Mouse (Mus musculus): ENCODE results near the gene Cx3cl1. TPM values are rescaled to one million over a fixed set of nuclear protein-coding genes. Genes with fewer than 3 reads are reported as not detected.

The Cx3cl1 gene
- polyA plus RNA-seq (2015; fragmentation: Illumina TruSeq; extraction: RNeasy Lipid Tissue Mini Kit (QIAGEN cat#74804); ENCODE audit: low read depth, low replicate concordance): 480 TPM

GRCm38 (mm10) chr8:94771941-94772670 is at the start of gene Cx3cl1:
Gene Cx3cl1, plus strand, starts transcription at chr8:94772009.

GRCm38 (mm10) chr8:94745476-94746184 is 26.2 kb upstream of the Cx3cl1 start, which contains the start of gene Ccl22:
Gene Ccl22, plus strand, starts transcription at chr8:94745590.

GRCm38 (mm10) chr8:94810153-94810552 is 38.3 kb downstream of the Cx3cl1 start, which contains the start of gene Ccl17:
Gene Ccl17, plus strand, starts transcription at chr8:94810453.

Other genes with a start within 250 kb of the Cx3cl1 start
- gene Cpne2, start 239.0 kb upstream of the Cx3cl1 start, polyA plus RNA-seq (2015; fragmentation: Illumina TruSeq; extraction: RNeasy Lipid Tissue Mini Kit (QIAGEN cat#74804); ENCODE audit: low read depth, low replicate concordance): 19.2 TPM
- 17.8 TPM for gene Rspry1, start 170.1 kb upstream of the Cx3cl1 start, polyA plus RNA-seq (2015; fragmentation: Illumina TruSeq; extraction: RNeasy Lipid Tissue Mini Kit (QIAGEN cat#74804); ENCODE audit: low read depth, low replicate concordance)
- gene Fam192a, start 170.0 kb upstream of the Cx3cl1 start, polyA plus RNA-seq (2015; fragmentation: Illumina TruSeq; extraction: RNeasy Lipid Tissue Mini Kit (QIAGEN cat#74804); ENCODE audit: low read depth, low replicate concordance): 51.9 TPM
- gene Arl2bp, start 105.4 kb upstream of the Cx3cl1 start, polyA plus RNA-seq (2015; fragmentation: Illumina TruSeq; extraction: RNeasy Lipid Tissue Mini Kit (QIAGEN cat#74804); ENCODE audit: low read depth, low replicate concordance): 193 TPM
- gene Pllp, start 75.7 kb upstream of the Cx3cl1 start, polyA plus RNA-seq (2015; fragmentation: Illumina TruSeq; extraction: RNeasy Lipid Tissue Mini Kit (QIAGEN cat#74804); ENCODE audit: low read depth, low replicate concordance): 111 TPM
- gene Ccl22, start 26.4 kb upstream of the Cx3cl1 start, polyA plus RNA-seq (2015; fragmentation: Illumina TruSeq; extraction: RNeasy Lipid Tissue Mini Kit (QIAGEN cat#74804); ENCODE audit: low read depth, low replicate concordance): 0.27 TPM
- 1.2 TPM for gene Ccl17, start 38.4 kb downstream of the Cx3cl1 start, polyA plus RNA-seq (2015; fragmentation: Illumina TruSeq; extraction: RNeasy Lipid Tissue Mini Kit (QIAGEN cat#74804); ENCODE audit: low read depth, low replicate concordance)
- 115 TPM for gene Coq9, start 66.3 kb downstream of the Cx3cl1 start, polyA plus RNA-seq (2015; fragmentation: Illumina TruSeq; extraction: RNeasy Lipid Tissue Mini Kit (QIAGEN cat#74804); ENCODE audit: low read depth, low replicate concordance)
- 46.5 TPM for gene Ciapin1, start 66.3 kb downstream of the Cx3cl1 start, polyA plus RNA-seq (2015; fragmentation: Illumina TruSeq; extraction: RNeasy Lipid Tissue Mini Kit (QIAGEN cat#74804); ENCODE audit: low read depth, low replicate concordance)
- 98.0 TPM for gene Polr2c, start 85.4 kb downstream of the Cx3cl1 start, polyA plus RNA-seq (2015; fragmentation: Illumina TruSeq; extraction: RNeasy Lipid Tissue Mini Kit (QIAGEN cat#74804); ENCODE audit: low read depth, low replicate concordance)
- 18.5 TPM for gene Dok4, start 104.3 kb downstream of the Cx3cl1 start, polyA plus RNA-seq (2015; fragmentation: Illumina TruSeq; extraction: RNeasy Lipid Tissue Mini Kit (QIAGEN cat#74804); ENCODE audit: low read depth, low replicate concordance)
- gene Ccdc102a, start 146.1 kb downstream of the Cx3cl1 start, polyA plus RNA-seq (2015; fragmentation: Illumina TruSeq; extraction: RNeasy Lipid Tissue Mini Kit (QIAGEN cat#74804); ENCODE audit: low read depth, low replicate concordance): 1.2 TPM
- gene Adgrg5, start 151.7 kb downstream of the Cx3cl1 start, polyA plus RNA-seq (2015; fragmentation: Illumina TruSeq; extraction: RNeasy Lipid Tissue Mini Kit (QIAGEN cat#74804); ENCODE audit: low read depth, low replicate concordance): not detected
- gene Adgrg1, start 202.7 kb downstream of the Cx3cl1 start, polyA plus RNA-seq (2015; fragmentation: Illumina TruSeq; extraction: RNeasy Lipid Tissue Mini Kit (QIAGEN cat#74804); ENCODE audit: low read depth, low replicate concordance): 55.9 TPM
- gene Adgrg3, start 245.7 kb downstream of the Cx3cl1 start, polyA plus RNA-seq (2015; fragmentation: Illumina TruSeq; extraction: RNeasy Lipid Tissue Mini Kit (QIAGEN cat#74804); ENCODE audit: low read depth, low replicate concordance): not detected

Data from brain, adult 10 weeks (tissue).